Mouse (Mus musculus): ENCODE data around the gene Poc1b. TPM values are rescaled to one million over a fixed set of nuclear protein-coding genes. Genes with fewer than 3 reads are reported as not detected.

Gene Poc1b
- polyA plus RNA-seq, 2 experiments = 5.6 to 5.9 TPM

- Histone ChIP-seq H3K4me3 (ENCODE audit: insufficient read depth in 1 of 2, low read depth in 2 of 2, low read length in 2 of 2) (no peak overlapping the region), H3K27ac (no peak overlapping the region), H3K9ac (replicated peaks) (no peak overlapping the region), H3K4me2 (ENCODE audit: low read depth) (no peak overlapping the region), H3K4me1 (replicated peaks; ENCODE audit: control insufficient read depth in 2 of 2, insufficient read depth in 2 of 2, low read length in 1 of 2) (peaks cover 0 to 13% of the 10 kb centered on the region in 2 experiments; a peak in 2 of 4 replicates), H3K9me3 (ENCODE audit: control insufficient read depth, low read length) (no peaks in the 10 kb centered on the region), H3K27me3 (ENCODE audit: control insufficient read depth, insufficient read depth, low read length) (no peaks in the 10 kb centered on the region), H3K36me3 (replicated peaks; ENCODE audit: control insufficient read depth, insufficient read depth, low read depth) (no peaks in the 10 kb centered on the region)
- ATAC-seq (ENCODE audit: insufficient read depth) = no peak
- DNase-seq (ENCODE audit: low read depth in 3 of 3, low spot score in 3 of 3) = no peak
- 32% methylated on average over 2 of the region's 2 CpGs for WGBS (ENCODE audit: insufficient replicate concordance)
- TF ChIP-seq EP300 (IDR thresholded peaks at IDR 0.05; ENCODE audit: low read depth) = no peak
- no peak for TF ChIP-seq CTCF (IDR thresholded peaks at IDR 0.05; ENCODE audit: low read depth)
Observed at GRCm38 (mm10) chr10:99207121-99207520, 100.3 kb downstream of the Poc1b start.

GRCm38 (mm10) chr10:99209146-99209800 lies 102.4 kb downstream of the Poc1b start:
- Histone ChIP-seq H3K36me3 (replicated peaks; ENCODE audit: control insufficient read depth, insufficient read depth, low read depth) (no peaks in the 10 kb centered on the region), H3K4me2 (ENCODE audit: low read depth) (no peak overlapping the region), H3K4me3 (ENCODE audit: insufficient read depth in 1 of 2, low read depth in 2 of 2, low read length in 2 of 2) (no peak overlapping the region), H3K27ac (no peak overlapping the region), H3K9ac (replicated peaks) (no peak overlapping the region), H3K27me3 (ENCODE audit: control insufficient read depth, insufficient read depth, low read length) (no peaks in the 10 kb centered on the region), H3K9me3 (ENCODE audit: control insufficient read depth, low read length) (no peaks in the 10 kb centered on the region), H3K4me1 (replicated peaks; ENCODE audit: control insufficient read depth in 2 of 2, insufficient read depth in 2 of 2, low read length in 1 of 2) (peaks cover 0 to 6% of the 10 kb centered on the region in 2 experiments; a peak in 2 of 4 replicates)
- no peak for DNase-seq (ENCODE audit: low read depth in 3 of 3, low spot score in 3 of 3)
- no peak for ATAC-seq (ENCODE audit: insufficient read depth)
- TF ChIP-seq CTCF (IDR thresholded peaks at IDR 0.05; ENCODE audit: low read depth) = no peak
- no peak for TF ChIP-seq EP300 (IDR thresholded peaks at IDR 0.05; ENCODE audit: low read depth)
- 55% methylated on average over 13 of the region's 13 CpGs for WGBS (ENCODE audit: insufficient replicate concordance)

- Histone ChIP-seq H3K4me2 (ENCODE audit: low read depth) (no peak overlapping the region), H3K27me3 (ENCODE audit: control insufficient read depth, insufficient read depth, low read length) (no peaks in the 10 kb centered on the region), H3K9me3 (ENCODE audit: control insufficient read depth, low read length) (no peaks in the 10 kb centered on the region), H3K27ac (no peak overlapping the region), H3K9ac (replicated peaks) (no peak overlapping the region), H3K36me3 (replicated peaks; ENCODE audit: control insufficient read depth, insufficient read depth, low read depth) (no peaks in the 10 kb centered on the region), H3K4me3 (ENCODE audit: insufficient read depth in 1 of 2, low read depth in 2 of 2, low read length in 2 of 2) (no peak overlapping the region), H3K4me1 (replicated peaks; ENCODE audit: control insufficient read depth in 2 of 2, insufficient read depth in 2 of 2, low read length in 1 of 2) (peaks cover 0 to 6% of the 10 kb centered on the region in 2 experiments; a peak in 2 of 4 replicates)
- ATAC-seq (ENCODE audit: insufficient read depth) (no peak), DNase-seq (ENCODE audit: low read depth in 3 of 3, low spot score in 3 of 3) (no peak)
- TF ChIP-seq CTCF (IDR thresholded peaks at IDR 0.05; ENCODE audit: low read depth) (no peak), EP300 (IDR thresholded peaks at IDR 0.05; ENCODE audit: low read depth) (no peak)
- WGBS (ENCODE audit: insufficient replicate concordance) = 68% methylated on average over 6 of the region's 6 CpGs
Observed at GRCm38 (mm10) chr10:99211021-99211420, 104.2 kb downstream of the Poc1b start.

- no peaks in the 10 kb centered on the region for H3K36me3 ChIP-seq (replicated peaks; ENCODE audit: control insufficient read depth, insufficient read depth, low read depth)
- H3K27ac ChIP-seq = no peak overlapping the region
- no peaks in the 10 kb centered on the region for H3K27me3 ChIP-seq (ENCODE audit: control insufficient read depth, insufficient read depth, low read length)
- no peak overlapping the region for H3K4me3 ChIP-seq (ENCODE audit: insufficient read depth in 1 of 2, low read depth in 2 of 2, low read length in 2 of 2)
- 56% methylated on average over 9 of the region's 9 CpGs for whole genome bisulfite sequencing (ENCODE audit: insufficient replicate concordance)
- H3K9me3 ChIP-seq (ENCODE audit: control insufficient read depth, low read length) = no peaks in the 10 kb centered on the region
- ATAC-seq (ENCODE audit: insufficient read depth) = peak; percentile 26; the same call in 1 of the 2 replicates
- TF ChIP-seq EP300 (IDR thresholded peaks at IDR 0.05; ENCODE audit: low read depth) (no peak), CTCF (IDR thresholded peaks at IDR 0.05; ENCODE audit: low read depth) (no peak)
- DNase-seq (ENCODE audit: low read depth in 3 of 3, low spot score in 3 of 3) = no peak
- no peak overlapping the region for H3K4me2 ChIP-seq (ENCODE audit: low read depth)
- H3K4me1 ChIP-seq (replicated peaks; ENCODE audit: control insufficient read depth in 2 of 2, insufficient read depth in 2 of 2, low read length in 1 of 2) = peaks cover 0 to 6% of the 10 kb centered on the region in 2 experiments; a peak in 2 of 4 replicates
- no peak overlapping the region for H3K9ac ChIP-seq (replicated peaks)
Observed at GRCm38 (mm10) chr10:99211503-99212265, 104.8 kb downstream of the Poc1b start.
